Mouse (Mus musculus) neural tube, embryonic 15.5 days (tissue): ENCODE results near the gene Slc20a1. TPM values are rescaled to one million over a fixed set of nuclear protein-coding genes. Genes with fewer than 3 reads are reported as not detected.
A peak's percentile ranks its signal among the peaks of the same experiment; 100 is the strongest.

ENCODE experiments used
- ATAC-seq: fragments of 200-750 bp; cut with Nextera tagmentation; 2 replicates; pipeline ENCODE4 v1.8.0; 2017; ENCODE audit warnings: mild to moderate bottlenecking, moderate TSS enrichment, moderate library complexity; ENCODE audit not compliant: low FRiP score
- H3K27ac ChIP-seq: fragments of 300-500 bp; sonication (generic); replicated peaks from 2 replicates; pipeline ENCODE4 v1.5.1; 2015; ENCODE audit warnings: mild to moderate bottlenecking, inconsistent platforms
- H3K27me3 ChIP-seq: fragments of 300-500 bp; sonication (generic); replicated peaks from 2 replicates; pipeline ENCODE4 v1.6.1; 2015; ENCODE audit warnings: inconsistent platforms
- H3K36me3 ChIP-seq: fragments of 300-500 bp; sonication (generic); 2 replicates; pipeline ENCODE4 v1.6.1; 2015; ENCODE audit warnings: inconsistent platforms
- H3K4me1 ChIP-seq: fragments of 300-500 bp; sonication (generic); 2 replicates; pipeline ENCODE4 v1.6.1; 2015; ENCODE audit warnings: inconsistent platforms
- H3K4me2 ChIP-seq: fragments of 300-500 bp; sonication (generic); 2 replicates; pipeline ENCODE4 v1.6.1; 2015; ENCODE audit warnings: inconsistent platforms, mild to moderate bottlenecking, moderate library complexity
- H3K4me3 ChIP-seq: fragments of 300-500 bp; sonication (generic); replicated peaks from 2 replicates; pipeline ENCODE4 v1.5.1; 2015; ENCODE audit warnings: mild to moderate bottlenecking, inconsistent platforms
- H3K9ac ChIP-seq: fragments of 300-500 bp; sonication (generic); replicated peaks from 2 replicates; pipeline ENCODE4 v1.6.1; 2015; ENCODE audit warnings: mild to moderate bottlenecking, inconsistent platforms
- H3K9me3 ChIP-seq: fragments of 300-500 bp; sonication (generic); replicated peaks from 2 replicates; pipeline ENCODE4 v1.6.1; 2016; ENCODE audit warnings: inconsistent platforms
- WGBS: fragments of 180-500 bp; shearing (Covaris S2); methylation state at CpG from one replicate; pipeline ENCODE4 v1.1.7; 2015; ENCODE audit warnings: mixed read lengths; 5-methylcytosine and 5-hydroxymethylcytosine counted together
- polyA plus RNA-seq: library from polyadenylated mRNA; unstranded; fragments of >200 nt; fragmentation: Nextera tagmentation; extraction: Ambion mirVana; gene quantifications from 2 replicates; pipeline ENCODE4 v1.2.1, GENCODE M21; 2015

The Slc20a1 gene
- polyA plus RNA-seq, 1 experiment from 2014 or later: 48.2 TPM

GRCm38 (mm10) chr2:129246436-129246835 lies 47.9 kb downstream of the Slc20a1 start:
- Histone ChIP-seq H3K9ac (no peak overlapping the region), H3K4me2 (no peak overlapping the region), H3K27ac (no peak overlapping the region), H3K36me3 (no peaks in the 10 kb centered on the region), H3K9me3 (no peaks in the 10 kb centered on the region), H3K27me3 (no peaks in the 10 kb centered on the region), H3K4me1 (no peaks in the 10 kb centered on the region), H3K4me3 (no peak overlapping the region)
- WGBS: 81% methylated on average over 7 of the region's 7 CpGs
- no peak for ATAC-seq

DNA sequence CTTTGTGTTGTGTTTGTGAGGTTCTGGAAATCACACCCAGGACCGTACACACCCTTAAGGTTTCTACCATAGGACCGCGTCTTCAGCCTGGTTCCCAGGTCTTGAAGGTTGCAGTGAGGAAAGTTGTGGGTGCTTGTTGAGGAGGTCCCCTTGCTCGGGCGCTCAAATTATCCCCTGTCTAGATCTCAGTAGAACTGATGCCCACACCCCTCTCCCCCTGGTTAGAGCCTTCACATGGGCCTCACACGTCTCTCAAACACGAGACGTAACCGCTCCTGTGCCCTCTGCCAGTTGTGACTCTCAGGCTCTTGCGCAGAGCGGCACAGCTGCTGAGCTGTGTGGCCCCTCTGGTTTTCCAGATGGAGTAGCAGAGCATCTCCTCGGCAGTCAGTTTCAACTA lies 48.4 kb downstream of the Slc20a1 start:
- Histone ChIP-seq H3K4me1 (no peaks in the 10 kb centered on the region), H3K27me3 (no peaks in the 10 kb centered on the region)
- WGBS: 96% methylated on average over 12 of the region's 12 CpGs

GRCm38 (mm10) chr2:129247707-129248121 lies 49.1 kb downstream of the Slc20a1 start:
- H3K27me3 ChIP-seq: no peaks in the 10 kb centered on the region
- H3K9me3 ChIP-seq: no peaks in the 10 kb centered on the region
- no peak overlapping the region for H3K27ac ChIP-seq
- H3K36me3 ChIP-seq: no peaks in the 10 kb centered on the region
- 88% methylated on average over 7 of the region's 7 CpGs for WGBS
- H3K4me2 ChIP-seq: no peak overlapping the region
- no peak for ATAC-seq
- H3K4me1 ChIP-seq: no peaks in the 10 kb centered on the region
- no peak overlapping the region for H3K9ac ChIP-seq
- no peak overlapping the region for H3K4me3 ChIP-seq

More for the DNA sequence above, 48.4 kb downstream of the Slc20a1 start:
- H3K4me3 ChIP-seq: no peak overlapping the region
- H3K36me3 ChIP-seq: no peaks in the 10 kb centered on the region
- H3K4me2 ChIP-seq: no peak overlapping the region
- H3K9ac ChIP-seq: no peak overlapping the region
- H3K27ac ChIP-seq: no peak overlapping the region
- ATAC-seq: no peak
- no peaks in the 10 kb centered on the region for H3K9me3 ChIP-seq

DNA sequence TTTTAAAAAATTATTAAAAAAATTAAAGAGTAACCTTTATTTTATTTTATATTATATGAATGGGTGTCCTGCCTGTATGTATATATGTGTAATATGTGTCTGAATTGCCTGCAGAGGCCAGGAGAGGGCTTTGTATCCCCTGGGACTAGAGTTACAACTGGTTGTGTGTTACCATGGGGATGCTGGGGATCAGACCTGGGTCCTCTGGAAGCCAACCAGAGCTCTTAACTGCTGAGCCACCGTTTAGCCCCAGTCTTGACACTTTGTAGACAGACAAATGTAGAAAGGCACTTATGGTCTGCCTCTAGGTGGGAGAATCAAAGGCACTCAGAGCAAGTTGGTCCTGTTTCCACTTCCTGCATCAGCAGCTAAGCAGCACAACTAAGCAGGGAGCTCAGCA lies 50.8 kb downstream of the Slc20a1 start:
- WGBS: 71% methylated on average over 1 of the region's 1 CpGs
- Histone ChIP-seq H3K9ac (no peak overlapping the region), H3K4me1 (no peaks in the 10 kb centered on the region), H3K4me3 (no peak overlapping the region), H3K9me3 (no peaks in the 10 kb centered on the region), H3K4me2 (no peak overlapping the region), H3K27me3 (no peaks in the 10 kb centered on the region), H3K27ac (no peak overlapping the region), H3K36me3 (no peaks in the 10 kb centered on the region)
- ATAC-seq: no peak

- H3K27ac ChIP-seq: no peak overlapping the region
- no peaks in the 10 kb centered on the region for H3K9me3 ChIP-seq
- no peak for ATAC-seq
- 91% methylated on average over 19 of the region's 19 CpGs for WGBS
- no peaks in the 10 kb centered on the region for H3K4me1 ChIP-seq
- no peak overlapping the region for H3K9ac ChIP-seq
- H3K36me3 ChIP-seq: no peaks in the 10 kb centered on the region
- H3K4me2 ChIP-seq: no peak overlapping the region
- no peak overlapping the region for H3K4me3 ChIP-seq
- no peaks in the 10 kb centered on the region for H3K27me3 ChIP-seq
These were observed 54.5 kb downstream of the Slc20a1 start for GRCm38 (mm10) chr2:129252836-129253630.

- ATAC-seq: no peak
- Histone ChIP-seq H3K9ac (no peak overlapping the region), H3K27me3 (no peaks in the 10 kb centered on the region), H3K4me1 (peaks cover 3% of the 10 kb centered on the region; the same call in 1 of the 2 replicates), H3K4me3 (no peak overlapping the region), H3K4me2 (no peak overlapping the region), H3K27ac (no peak overlapping the region), H3K36me3 (no peaks in the 10 kb centered on the region), H3K9me3 (no peaks in the 10 kb centered on the region)
- WGBS: 75% methylated on average over 2 of the region's 2 CpGs
These were observed 55.0 kb downstream of the Slc20a1 start for GRCm38 (mm10) chr2:129253631-129253970.

DNA sequence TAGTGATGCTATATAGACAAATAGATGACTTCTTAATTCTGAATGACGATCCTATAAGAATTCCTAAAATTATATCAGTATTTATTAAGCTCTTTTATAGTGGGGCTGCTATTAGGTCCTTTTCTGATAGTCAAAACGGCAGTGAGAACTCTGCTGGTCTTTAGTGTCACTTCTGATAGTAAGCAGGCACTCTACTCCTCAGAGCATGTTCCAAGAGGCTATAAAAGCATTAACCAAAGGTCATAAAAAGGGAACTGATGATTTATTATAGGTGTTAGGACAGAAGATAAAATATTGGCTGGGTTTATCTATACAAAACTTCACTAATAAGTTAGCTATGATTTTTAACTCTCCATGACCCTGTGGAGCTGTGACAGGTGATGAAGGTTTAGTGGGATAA lies 55.5 kb downstream of the Slc20a1 start:
- Histone ChIP-seq H3K27me3 (no peaks in the 10 kb centered on the region), H3K36me3 (no peaks in the 10 kb centered on the region), H3K27ac (no peak overlapping the region), H3K4me2 (no peak overlapping the region), H3K4me1 (peaks cover 4% of the 10 kb centered on the region; the same call in 1 of the 2 replicates), H3K9ac (no peak overlapping the region), H3K4me3 (no peak overlapping the region), H3K9me3 (no peaks in the 10 kb centered on the region)
- whole genome bisulfite sequencing: 66% methylated on average over 2 of the region's 2 CpGs
- no peak for ATAC-seq

- H3K4me1 ChIP-seq: peaks cover 4% of the 10 kb centered on the region; the same call in 1 of the 2 replicates
- no peak for ATAC-seq
- 69% methylated on average over 4 of the region's 4 CpGs for WGBS
- H3K4me3 ChIP-seq: no peak overlapping the region
- H3K36me3 ChIP-seq: no peaks in the 10 kb centered on the region
- no peak overlapping the region for H3K27ac ChIP-seq
- no peak overlapping the region for H3K4me2 ChIP-seq
- no peak overlapping the region for H3K9ac ChIP-seq
- H3K27me3 ChIP-seq: 0 out of 2 replicates have a peak, but pooled peaks cover 3% of the 10 kb centered on the region
- H3K9me3 ChIP-seq: no peaks in the 10 kb centered on the region
These were observed 57.4 kb downstream of the Slc20a1 start for GRCm38 (mm10) chr2:129256006-129256405.

GRCm38 (mm10) chr2:129258056-129258455 lies 59.5 kb downstream of the Slc20a1 start:
- H3K4me1 ChIP-seq: peaks cover 4% of the 10 kb centered on the region; the same call in 1 of the 2 replicates
- no peak overlapping the region for H3K9ac ChIP-seq
- WGBS: 93% methylated on average over 3 of the region's 3 CpGs

GRCm38 (mm10) chr2:129258475-129259211 lies 60.1 kb downstream of the Slc20a1 start:
- Histone ChIP-seq H3K9ac (0 out of 2 replicates have a peak overlapping the region, but pooled peaks have one; percentile 26), H3K27ac (no peak overlapping the region), H3K36me3 (no peaks in the 10 kb centered on the region), H3K4me1 (peaks cover 4% of the 10 kb centered on the region; the same call in 1 of the 2 replicates), H3K4me2 (peak overlapping the region; percentile 37), H3K4me3 (no peak overlapping the region), H3K9me3 (no peaks in the 10 kb centered on the region), H3K27me3 (0 out of 2 replicates have a peak, but pooled peaks cover 3% of the 10 kb centered on the region)
- 39% methylated on average over 7 of the region's 7 CpGs for WGBS
- ATAC-seq: peak; percentile 85

More at GRCm38 (mm10) chr2:129258056-129258455, 59.5 kb downstream of the Slc20a1 start:
- Histone ChIP-seq H3K36me3 (no peaks in the 10 kb centered on the region), H3K9me3 (no peaks in the 10 kb centered on the region), H3K4me3 (no peak overlapping the region), H3K27me3 (0 out of 2 replicates have a peak, but pooled peaks cover 3% of the 10 kb centered on the region), H3K4me2 (no peak overlapping the region), H3K27ac (no peak overlapping the region)
- ATAC-seq: peak; percentile 31; the same call in 1 of the 2 replicates

DNA sequence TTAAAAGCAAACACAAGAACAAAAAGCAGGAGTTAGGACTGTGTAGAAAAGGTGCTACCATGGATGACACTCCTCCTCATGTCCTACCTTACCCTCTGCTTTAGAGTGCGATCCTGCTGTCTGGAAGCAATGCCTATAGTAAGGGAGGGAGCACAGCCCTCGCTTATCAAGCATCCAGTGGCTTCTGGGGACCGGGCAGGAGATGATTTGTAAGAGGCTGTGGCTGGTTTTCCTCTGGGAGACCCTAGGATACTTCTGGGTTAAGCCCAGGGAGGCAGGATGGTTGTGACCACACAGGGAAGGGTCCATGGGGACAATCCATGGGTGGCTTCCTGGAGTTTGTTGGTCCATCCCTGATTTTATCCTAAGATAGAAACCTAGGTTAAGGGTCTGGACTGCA lies 62.1 kb downstream of the Slc20a1 start:
- 0 out of 2 replicates have a peak, but pooled peaks cover 3% of the 10 kb centered on the region for H3K27me3 ChIP-seq
- H3K36me3 ChIP-seq: no peaks in the 10 kb centered on the region
- H3K9ac ChIP-seq: no peak overlapping the region
- peaks cover 4% of the 10 kb centered on the region; the same call in 1 of the 2 replicates for H3K4me1 ChIP-seq
- no peak overlapping the region for H3K4me2 ChIP-seq
- WGBS: 77% methylated on average over 3 of the region's 3 CpGs
- ATAC-seq: no peak
- no peak overlapping the region for H3K4me3 ChIP-seq
- no peak overlapping the region for H3K27ac ChIP-seq
- H3K9me3 ChIP-seq: no peaks in the 10 kb centered on the region
